In the genomic region with DNA sequence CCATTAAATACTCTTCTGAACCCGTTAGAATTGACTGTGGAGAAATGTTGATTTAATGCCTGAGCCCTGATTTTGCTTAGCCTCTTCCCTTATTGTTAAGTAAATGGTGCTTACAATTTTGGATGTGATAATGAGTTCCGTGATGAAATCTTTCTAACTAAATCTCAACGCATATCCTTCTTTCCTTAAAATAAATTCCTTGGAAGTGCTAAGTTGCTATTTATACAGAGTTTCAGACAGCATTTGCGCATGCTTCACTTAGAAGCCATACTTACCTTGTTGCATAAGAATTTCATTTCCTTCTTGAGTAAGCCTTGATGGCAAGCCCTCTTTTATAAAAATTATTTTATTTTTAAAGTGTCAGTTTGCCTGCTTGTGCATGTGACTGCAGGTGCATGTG, we compare ENCODE assay signal across 26 mouse cellular contexts.
"Had no signal": no experiment of that assay in that cellular context is flagged by ENCODE, and none has a peak within 500 bp of the region (broad histone marks: within the 10 kb centered on the region; RNA-seq: fewer than 3 reads in every experiment).

No protein-coding gene starts in this region.

- H3K4me3 ChIP-seq: heart, adult 2 months; heart, embryonic 13.5 days; heart, embryonic 15.5 days; hindbrain, embryonic 13.5 days; hindbrain, embryonic 15.5 days; kidney, embryonic 15.5 days; limb, embryonic 10.5 days; limb, embryonic 12.5 days; liver, embryonic 13.5 days had no signal

- DNase-seq: gastrocnemius, postnatal 14 days; gastrocnemius, postnatal 36 days; heart, adult 11 months; heart, adult 2 months; heart, postnatal 14 days; heart, postnatal 36 days; kidney, adult 11 months; kidney, adult 2 months; kidney, adult 9 months; kidney, postnatal 14 days; kidney, postnatal 36 days; layer of hippocampus, adult 9-11 months; liver; liver, embryonic 13.5 days had no signal

- H3K9me3 ChIP-seq: heart, embryonic 13.5 days; heart, embryonic 15.5 days; hindbrain, embryonic 13.5 days; hindbrain, embryonic 15.5 days; kidney, embryonic 15.5 days; limb, embryonic 10.5 days; limb, embryonic 12.5 days; liver, embryonic 13.5 days had no signal

- H3K4me1 ChIP-seq: heart, embryonic 15.5 days had no signal

- H3K36me3 ChIP-seq: heart, embryonic 13.5 days; heart, embryonic 15.5 days; hindbrain, embryonic 13.5 days; hindbrain, embryonic 15.5 days; kidney, embryonic 15.5 days; limb, embryonic 10.5 days; limb, embryonic 12.5 days; liver, embryonic 13.5 days had no signal

- H3K4me2 ChIP-seq: heart, embryonic 11.5 days; heart, embryonic 13.5 days; heart, embryonic 15.5 days; hindbrain, embryonic 13.5 days; hindbrain, embryonic 15.5 days; kidney, embryonic 15.5 days; limb, embryonic 12.5 days; liver, embryonic 11.5 days; liver, embryonic 13.5 days had no signal

- ATAC-seq: hindbrain, postnatal 0 days; intestine, embryonic 16.5 days had no signal

- H3K9ac ChIP-seq: heart, embryonic 13.5 days; heart, embryonic 15.5 days; hindbrain, embryonic 13.5 days; hindbrain, embryonic 15.5 days; kidney, embryonic 15.5 days; limb, embryonic 12.5 days; liver, embryonic 13.5 days had no signal

- H3K27ac ChIP-seq: heart, adult 2 months; heart, embryonic 13.5 days; heart, embryonic 15.5 days; hindbrain, embryonic 13.5 days; hindbrain, embryonic 15.5 days; hindbrain, postnatal 0 days; kidney, embryonic 15.5 days; kidney, postnatal 0 days; limb, embryonic 10.5 days; limb, embryonic 12.5 days; liver, embryonic 13.5 days had no signal

- H3K27me3 ChIP-seq: heart, embryonic 13.5 days; heart, embryonic 15.5 days; hindbrain, embryonic 13.5 days; hindbrain, embryonic 15.5 days; kidney, embryonic 15.5 days; limb, embryonic 12.5 days; liver, embryonic 13.5 days had no signal
